ENCODE assay signal across 9 mouse cellular contexts in the genomic region with DNA sequence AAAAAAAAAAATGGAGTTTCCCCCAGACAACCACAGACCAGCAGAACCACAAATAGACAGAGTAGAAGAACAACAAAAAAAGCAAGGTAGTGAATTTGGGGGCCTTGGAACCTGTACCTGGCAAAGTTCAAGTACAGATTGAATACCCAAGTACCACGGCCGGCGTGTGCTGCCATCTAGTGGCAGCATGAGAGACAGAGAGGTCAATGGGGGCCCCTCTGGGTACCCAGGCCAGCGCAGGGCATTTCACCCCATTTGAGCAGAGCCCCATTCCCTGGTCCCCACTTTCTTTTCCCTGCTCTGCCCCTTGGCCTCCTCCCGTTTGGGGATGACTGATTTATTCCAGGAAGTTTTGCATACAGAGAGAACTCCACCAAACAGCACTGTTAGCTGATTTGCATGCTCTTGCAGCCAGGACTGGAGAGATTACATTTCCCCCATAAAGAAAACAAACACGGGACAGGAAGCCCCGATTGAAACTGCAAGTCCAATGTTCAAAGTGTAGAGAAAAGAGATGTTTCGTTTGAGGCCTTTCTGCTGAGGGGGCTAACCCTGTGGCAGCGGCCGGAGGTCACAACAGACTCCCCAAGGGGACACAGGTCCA. TPM values are rescaled to one million over a fixed set of nuclear protein-coding genes. Genes with fewer than 3 reads are reported as not detected.
A peak's percentile ranks its signal among the peaks of the same experiment; 100 is the strongest.
DNase-seq lines count a peak whose midpoint lies in the region; ATAC-seq and TF ChIP-seq lines count a peak whose summit lies in the region.
"Had no signal": no experiment of that assay in that cellular context is flagged by ENCODE, and none has a peak within 500 bp of the region (broad histone marks: within the 10 kb centered on the region; RNA-seq: fewer than 3 reads in every experiment).

No protein-coding gene starts in this region.

- TF ChIP-seq POLR2A in cortical plate, adult 2 months (IDR thresholded peaks at IDR 0.05; ENCODE audit: extremely low read depth, insufficient read depth, low read length), result no peak
- TF ChIP-seq POLR2A in small intestine, adult 2 months (IDR thresholded peaks at IDR 0.05; ENCODE audit: low read depth, low read length), result no peak

- DNase-seq in forebrain, embryonic 10.5 days (ENCODE audit: extremely low spot score, low spot score), result peak; percentile 36
- peak; percentile 43 for DNase-seq in midbrain, embryonic 10.5 days (ENCODE audit: low spot score)
- DNase-seq in liver, embryonic 11.5 days (ENCODE audit: low spot score), result peak; percentile 71
- DNase-seq in left cerebral cortex, adult 11 months (ENCODE audit: low spot score), result no peak

- peak; percentile 56 for TF ChIP-seq CTCF in cortical plate, adult 2 months (IDR thresholded peaks at IDR 0.05; ENCODE audit: extremely low read depth, insufficient read depth, low read length)
- peak; percentile 92; the same call in 1 of the 2 replicates for TF ChIP-seq CTCF in small intestine, adult 2 months (IDR thresholded peaks at IDR 0.05; ENCODE audit: extremely low read depth, insufficient read length, insufficient replicate concordance, low read depth, low read length)

- 21% methylated on average over 10 of the region's 10 CpGs for WGBS in forebrain, embryonic 10.5 days
- WGBS in forebrain, embryonic 13.5 days, result 24% methylated on average over 10 of the region's 10 CpGs
- WGBS in midbrain, embryonic 10.5 days, result 23% methylated on average over 10 of the region's 10 CpGs
- WGBS in midbrain, embryonic 13.5 days, result 24% methylated on average over 10 of the region's 10 CpGs
- WGBS in liver, embryonic 11.5 days, result 20% methylated on average over 10 of the region's 10 CpGs
- WGBS in small intestine, adult 2 months, result 20% methylated on average over 10 of the region's 10 CpGs

- no peak for ATAC-seq in forebrain, embryonic 13.5 days
- ATAC-seq in midbrain, embryonic 13.5 days, result no peak
- peak; percentile 42; the same call in 1 of the 2 replicates for ATAC-seq in liver, embryonic 11.5 days (replicated peaks; ENCODE audit: low FRiP score)

- H3K4me1 ChIP-seq in forebrain, embryonic 10.5 days, result peaks cover 26% of the 10 kb centered on the region
- peaks cover 4% of the 10 kb centered on the region; the same call in 1 of the 2 replicates for H3K4me1 ChIP-seq in forebrain, embryonic 13.5 days
- H3K4me1 ChIP-seq in midbrain, embryonic 10.5 days, result peaks cover 4% of the 10 kb centered on the region
- 0 out of 2 replicates have a peak, but pooled peaks cover 4% of the 10 kb centered on the region for H3K4me1 ChIP-seq in midbrain, embryonic 13.5 days (replicated peaks)
- no peaks in the 10 kb centered on the region for H3K4me1 ChIP-seq in cortical plate, adult 2 months (ENCODE audit: control insufficient read depth, insufficient read depth, low read length)
- H3K4me1 ChIP-seq in liver, embryonic 11.5 days (replicated peaks; ENCODE audit: control insufficient read depth, insufficient read depth, low read length), result peaks cover 22% of the 10 kb centered on the region
- peaks cover 3% of the 10 kb centered on the region; the same call in 1 of the 2 replicates for H3K4me1 ChIP-seq in small intestine, adult 2 months (ENCODE audit: control insufficient read depth, insufficient read depth, insufficient read length, low read length)

- no peak overlapping the region for H3K27ac ChIP-seq in forebrain, embryonic 10.5 days
- no peak overlapping the region for H3K27ac ChIP-seq in forebrain, embryonic 13.5 days
- no peak overlapping the region for H3K27ac ChIP-seq in midbrain, embryonic 10.5 days (replicated peaks)
- no peak overlapping the region for H3K27ac ChIP-seq in midbrain, embryonic 13.5 days
- no peak overlapping the region for H3K27ac ChIP-seq in cortical plate, adult 2 months (ENCODE audit: insufficient read depth, low read length)
- H3K27ac ChIP-seq in liver, embryonic 11.5 days (ENCODE audit: low read depth, low read length), result no peak overlapping the region; the same call in 1 of the 2 replicates
- no peak overlapping the region for H3K27ac ChIP-seq in small intestine, adult 2 months (ENCODE audit: insufficient read depth, low read depth, low read length)
- H3K27ac ChIP-seq: limb, embryonic 15.5 days had no signal

- H3K9me3 ChIP-seq in forebrain, embryonic 10.5 days, result no peaks in the 10 kb centered on the region; the same call in 1 of the 2 replicates
- no peaks in the 10 kb centered on the region for H3K9me3 ChIP-seq in forebrain, embryonic 13.5 days (replicated peaks)
- H3K9me3 ChIP-seq in midbrain, embryonic 10.5 days (replicated peaks), result no peaks in the 10 kb centered on the region
- no peaks in the 10 kb centered on the region for H3K9me3 ChIP-seq in midbrain, embryonic 13.5 days
- H3K9me3 ChIP-seq in liver, embryonic 11.5 days (ENCODE audit: control insufficient read depth, low read length), result no peaks in the 10 kb centered on the region
- H3K9me3 ChIP-seq: limb, embryonic 15.5 days had no signal

- no peaks in the 10 kb centered on the region for H3K36me3 ChIP-seq in forebrain, embryonic 10.5 days (replicated peaks)
- H3K36me3 ChIP-seq in forebrain, embryonic 13.5 days (ENCODE audit: poor library complexity, severe bottlenecking), result no peaks in the 10 kb centered on the region
- H3K36me3 ChIP-seq in midbrain, embryonic 10.5 days, result no peaks in the 10 kb centered on the region
- H3K36me3 ChIP-seq in midbrain, embryonic 13.5 days, result no peaks in the 10 kb centered on the region
- H3K36me3 ChIP-seq in liver, embryonic 11.5 days (ENCODE audit: control insufficient read depth, insufficient read depth, low read length), result no peaks in the 10 kb centered on the region; the same call in 1 of the 2 replicates
- H3K36me3 ChIP-seq in small intestine, adult 2 months (ENCODE audit: control insufficient read depth, insufficient read depth, low read length), result no peaks in the 10 kb centered on the region
- H3K36me3 ChIP-seq: limb, embryonic 15.5 days had no signal

- H3K4me2 ChIP-seq in forebrain, embryonic 13.5 days, result no peak overlapping the region
- H3K4me2 ChIP-seq in midbrain, embryonic 13.5 days (replicated peaks), result no peak overlapping the region
- H3K4me2 ChIP-seq in liver, embryonic 11.5 days, result peak overlapping the region; percentile 87
- H3K4me2 ChIP-seq: limb, embryonic 15.5 days had no signal

- peaks cover 51% of the 10 kb centered on the region for H3K27me3 ChIP-seq in forebrain, embryonic 10.5 days (ENCODE audit: poor library complexity, severe bottlenecking)
- peaks cover 27% of the 10 kb centered on the region for H3K27me3 ChIP-seq in forebrain, embryonic 13.5 days
- peaks cover 36% of the 10 kb centered on the region for H3K27me3 ChIP-seq in midbrain, embryonic 10.5 days (ENCODE audit: low read depth, poor library complexity, severe bottlenecking)
- H3K27me3 ChIP-seq in midbrain, embryonic 13.5 days, result peaks cover 21% of the 10 kb centered on the region
- H3K27me3 ChIP-seq in liver, embryonic 11.5 days (replicated peaks; ENCODE audit: control insufficient read depth, insufficient read depth, low read length), result no peaks in the 10 kb centered on the region
- peaks cover 12% of the 10 kb centered on the region; the same call in 1 of the 2 replicates for H3K27me3 ChIP-seq in small intestine, adult 2 months (ENCODE audit: control insufficient read depth, insufficient read depth, low read length)

- no peak overlapping the region for H3K9ac ChIP-seq in forebrain, embryonic 13.5 days
- no peak overlapping the region for H3K9ac ChIP-seq in midbrain, embryonic 13.5 days (replicated peaks)
- H3K9ac ChIP-seq in liver, embryonic 11.5 days (ENCODE audit: low read depth, low read length), result no peak overlapping the region
- H3K9ac ChIP-seq: limb, embryonic 15.5 days had no signal

- no peak overlapping the region for H3K4me3 ChIP-seq in forebrain, embryonic 10.5 days
- H3K4me3 ChIP-seq in forebrain, embryonic 13.5 days, result no peak overlapping the region
- H3K4me3 ChIP-seq in midbrain, embryonic 10.5 days, result no peak overlapping the region
- no peak overlapping the region for H3K4me3 ChIP-seq in midbrain, embryonic 13.5 days (replicated peaks)
- no peak overlapping the region for H3K4me3 ChIP-seq in cortical plate, adult 2 months (ENCODE audit: insufficient read depth, low read length)
- H3K4me3 ChIP-seq in liver, embryonic 11.5 days (ENCODE audit: low read depth, low read length), result no peak overlapping the region
- H3K4me3 ChIP-seq in small intestine, adult 2 months (ENCODE audit: low read depth, low read length), result no peak overlapping the region
- H3K4me3 ChIP-seq: limb, embryonic 15.5 days had no signal

RNA-seq across cellular contexts. Expression of a gene that starts 0.8 kb away (rescaled TPM):
- polyA plus RNA-seq in forebrain, embryonic 10.5 days (2016; fragmentation: Nextera tagmentation; extraction: Ambion mirVana), result 4.7 and 5.4 TPM in 2 replicates
- polyA plus RNA-seq in forebrain, embryonic 13.5 days (2015; fragmentation: Nextera tagmentation; extraction: Ambion mirVana), result 0.19 and 0.31 TPM in 2 replicates
- polyA plus RNA-seq in midbrain, embryonic 10.5 days (2016; fragmentation: Nextera tagmentation; extraction: Ambion mirVana), result 4.3 and 4.5 TPM in 2 replicates
- 0.43 and 0.67 TPM in 2 replicates for polyA plus RNA-seq in midbrain, embryonic 13.5 days (2015; fragmentation: Nextera tagmentation; extraction: Ambion mirVana)
- polyA plus RNA-seq in cortical plate, adult 2 months (2012; rRNA removed), result not detected in 2 replicates
- 143 and 151 TPM in 2 replicates for polyA plus RNA-seq in liver, embryonic 11.5 days (2014; fragmentation: Nextera tagmentation; extraction: Ambion mirVana)
- polyA plus RNA-seq in small intestine, adult 2 months (2012; rRNA removed), result 1.3 and 1.8 TPM in 2 replicates

RNA-seq across cellular contexts. Expression of a gene that starts 18.4 kb away (rescaled TPM):
- 22.9 and 26.5 TPM in 2 replicates for polyA plus RNA-seq in forebrain, embryonic 10.5 days (2016; fragmentation: Nextera tagmentation; extraction: Ambion mirVana)
- 29.0 and 34.1 TPM in 2 replicates for polyA plus RNA-seq in forebrain, embryonic 13.5 days (2015; fragmentation: Nextera tagmentation; extraction: Ambion mirVana)
- 21.7 and 25.7 TPM in 2 replicates for polyA plus RNA-seq in midbrain, embryonic 10.5 days (2016; fragmentation: Nextera tagmentation; extraction: Ambion mirVana)
- polyA plus RNA-seq in midbrain, embryonic 13.5 days (2015; fragmentation: Nextera tagmentation; extraction: Ambion mirVana), result 37.1 and 38.4 TPM in 2 replicates
- 36.1 and 38.7 TPM in 2 replicates for polyA plus RNA-seq in cortical plate, adult 2 months (2012; rRNA removed)
- polyA plus RNA-seq in liver, embryonic 11.5 days (2014; fragmentation: Nextera tagmentation; extraction: Ambion mirVana), result 20.7 and 21.3 TPM in 2 replicates
- polyA plus RNA-seq in small intestine, adult 2 months (2012; rRNA removed), result 3.2 and 7.0 TPM in 2 replicates

RNA-seq across cellular contexts. Expression of a gene that starts 39.1 kb away (rescaled TPM):
- 60.1 and 62.6 TPM in 2 replicates for polyA plus RNA-seq in forebrain, embryonic 10.5 days (2016; fragmentation: Nextera tagmentation; extraction: Ambion mirVana)
- polyA plus RNA-seq in forebrain, embryonic 13.5 days (2015; fragmentation: Nextera tagmentation; extraction: Ambion mirVana), result 40.7 and 48.2 TPM in 2 replicates
- polyA plus RNA-seq in midbrain, embryonic 10.5 days (2016; fragmentation: Nextera tagmentation; extraction: Ambion mirVana), result 58.1 and 61.3 TPM in 2 replicates
- polyA plus RNA-seq in midbrain, embryonic 13.5 days (2015; fragmentation: Nextera tagmentation; extraction: Ambion mirVana), result 51.0 and 51.6 TPM in 2 replicates
- 20.7 and 23.3 TPM in 2 replicates for polyA plus RNA-seq in cortical plate, adult 2 months (2012; rRNA removed)
- polyA plus RNA-seq in liver, embryonic 11.5 days (2014; fragmentation: Nextera tagmentation; extraction: Ambion mirVana), result 30.8 and 32.9 TPM in 2 replicates
- 7.7 and 13.7 TPM in 2 replicates for polyA plus RNA-seq in small intestine, adult 2 months (2012; rRNA removed)

RNA-seq across cellular contexts. Expression of a gene that starts 59.4 kb away (rescaled TPM):
- polyA plus RNA-seq in forebrain, embryonic 10.5 days (2016; fragmentation: Nextera tagmentation; extraction: Ambion mirVana), result 0.07 TPM in 1 of 2 replicates, not detected in the other
- 0.14 TPM in 1 of 2 replicates, not detected in the other for polyA plus RNA-seq in forebrain, embryonic 13.5 days (2015; fragmentation: Nextera tagmentation; extraction: Ambion mirVana)
- not detected in 2 replicates for polyA plus RNA-seq in midbrain, embryonic 10.5 days (2016; fragmentation: Nextera tagmentation; extraction: Ambion mirVana)
- polyA plus RNA-seq in midbrain, embryonic 13.5 days (2015; fragmentation: Nextera tagmentation; extraction: Ambion mirVana), result 0.07 and 0.13 TPM in 2 replicates
- 0.06 and 0.08 TPM in 2 replicates for polyA plus RNA-seq in cortical plate, adult 2 months (2012; rRNA removed)
- not detected in 2 replicates for polyA plus RNA-seq in liver, embryonic 11.5 days (2014; fragmentation: Nextera tagmentation; extraction: Ambion mirVana)
- polyA plus RNA-seq in small intestine, adult 2 months (2012; rRNA removed), result 8.8 and 5,109 TPM in 2 replicates
- polyA plus RNA-seq: limb, embryonic 15.5 days had no signal

Comparison
In these comparisons a context has a peak if more than half of its experiments do, and no peak if none do; other contexts are left out.
1. RNA of a gene that starts 0.8 kb away (polyA plus RNA-seq): 143 to 151 TPM in liver, embryonic 11.5 days; 4.7 to 5.4 TPM in forebrain, embryonic 10.5 days, 4.3 to 4.5 TPM in midbrain, embryonic 10.5 days, 1.3 to 1.8 TPM in small intestine, adult 2 months, 0.43 to 0.67 TPM in midbrain, embryonic 13.5 days, 0.19 to 0.31 TPM in forebrain, embryonic 13.5 days and not detected in cortical plate, adult 2 months; every median in the first group is over 10 times any median in the second.